Mouse (Mus musculus) CD4-positive helper T cell, adult 2 months (primary cell): ENCODE data around the gene Hs2st1.
A peak's percentile ranks its signal among the peaks of the same experiment; 100 is the strongest.

ENCODE experiments used
- DNase-seq: peaks from one replicate; pipeline ENCODE4 v3.0.0-alpha.2; 2012; ENCODE audit warnings: low read depth, missing footprints, low spot score

Gene Hs2st1

DNA sequence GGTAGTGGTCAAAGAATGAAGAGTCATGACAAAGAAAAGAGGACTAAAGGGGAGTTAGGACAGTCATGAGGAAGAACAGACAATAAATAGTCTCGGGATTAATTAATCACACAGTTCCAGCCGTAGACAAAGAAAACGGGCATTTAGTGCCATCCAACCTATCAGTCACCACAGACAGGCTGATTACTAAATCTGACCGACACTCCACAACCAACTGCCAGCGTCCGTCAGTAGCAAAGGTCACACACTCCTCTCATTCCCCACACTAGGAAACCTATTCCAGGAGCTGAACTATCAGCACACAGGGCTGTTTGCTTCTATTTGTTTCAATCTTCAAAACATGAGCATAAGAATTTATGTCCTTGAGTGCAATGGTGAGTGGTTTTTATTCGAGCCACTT is 16.0 kb downstream of the Hs2st1 start:
- no peak for DNase-seq

DNA sequence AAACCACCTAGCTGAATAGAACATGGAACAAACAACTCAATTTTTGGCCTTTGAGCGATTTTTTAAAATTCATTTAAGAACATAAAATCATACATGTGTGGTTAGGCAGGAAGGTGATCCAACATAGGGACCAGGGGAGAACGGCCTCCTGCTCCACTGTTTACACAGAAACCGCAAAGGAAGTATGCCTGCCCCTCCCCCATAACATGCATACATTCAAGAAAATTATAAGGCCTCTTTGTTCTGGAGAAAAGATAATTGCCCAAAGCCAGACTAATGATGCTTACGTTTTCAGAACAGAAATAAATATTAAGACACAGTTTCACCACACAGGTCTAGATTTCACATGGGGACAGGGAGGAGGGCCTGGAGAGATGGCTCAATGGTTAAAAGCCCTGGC is 18.6 kb downstream of the Hs2st1 start:
- peak; percentile 33 for DNase-seq

DNA sequence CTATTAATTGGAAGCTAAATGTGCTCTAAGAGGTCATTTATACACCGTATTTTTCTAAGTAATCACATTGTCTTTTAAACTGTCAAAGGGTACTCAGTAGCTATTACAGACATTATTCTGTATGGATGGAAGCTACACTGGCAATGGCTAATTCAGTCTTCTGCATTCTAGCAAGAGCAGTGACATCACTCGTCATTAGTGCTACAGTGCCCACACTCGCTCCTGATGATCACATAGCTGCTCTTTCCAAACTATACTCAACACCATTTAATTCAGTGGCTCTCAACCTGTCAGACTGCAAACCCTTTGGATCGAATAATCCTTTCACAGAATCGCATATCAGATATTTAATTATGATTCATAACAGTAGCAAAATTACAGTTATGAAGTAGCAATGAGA is 19.3 kb downstream of the Hs2st1 start:
- DNase-seq: no peak

DNA sequence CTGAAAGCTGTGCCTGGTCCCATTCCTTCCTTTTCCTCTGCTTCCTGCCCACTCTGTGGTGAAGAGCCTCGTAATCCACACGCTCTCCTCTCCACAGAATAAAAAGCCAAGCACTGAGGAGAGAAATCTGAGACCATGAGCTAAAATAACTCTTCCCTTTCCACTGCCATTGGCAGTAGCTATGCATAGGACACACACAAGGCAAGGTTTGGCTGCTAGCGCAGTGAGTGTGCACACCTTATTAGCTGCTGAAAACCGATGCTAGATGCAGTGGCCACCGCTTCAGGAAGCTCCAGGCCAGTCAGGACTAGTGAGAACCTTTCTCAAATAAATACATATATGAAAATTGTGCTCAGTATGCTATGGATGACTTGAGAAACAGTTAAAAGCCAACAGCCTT is 19.9 kb downstream of the Hs2st1 start:
- no peak for DNase-seq

DNA sequence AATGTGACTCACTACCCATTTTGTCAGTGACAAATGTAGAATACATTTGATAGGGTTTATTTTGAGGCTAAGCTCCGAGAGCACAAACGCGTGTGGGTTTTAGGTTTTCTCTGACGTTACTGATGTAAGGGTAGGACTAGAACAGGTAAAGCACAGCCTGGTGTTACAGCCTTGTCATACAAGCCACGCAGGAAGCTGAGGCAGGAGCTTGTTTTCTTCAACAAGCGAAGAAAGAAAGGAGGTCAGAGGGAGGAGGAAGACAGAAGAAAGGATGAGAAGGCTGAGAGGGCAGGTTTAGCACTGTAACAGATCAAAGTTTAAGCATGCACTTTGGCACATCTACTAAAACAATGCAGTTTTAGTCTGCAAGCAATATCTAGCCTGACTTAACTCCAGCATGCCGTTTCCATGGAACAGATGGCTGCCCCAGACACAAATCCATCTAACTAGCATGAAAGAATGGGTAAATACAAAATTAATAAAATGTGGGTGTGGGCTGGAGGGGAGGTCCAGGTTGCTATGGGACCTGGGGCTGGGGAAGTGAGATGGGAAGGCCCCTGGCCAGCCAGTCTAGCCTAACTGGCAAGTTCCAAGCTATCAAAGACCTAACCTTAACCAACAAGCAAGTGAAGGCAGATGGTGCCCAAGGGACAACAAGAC is 21.7 kb downstream of the Hs2st1 start:
- DNase-seq: peak; percentile 21

DNA sequence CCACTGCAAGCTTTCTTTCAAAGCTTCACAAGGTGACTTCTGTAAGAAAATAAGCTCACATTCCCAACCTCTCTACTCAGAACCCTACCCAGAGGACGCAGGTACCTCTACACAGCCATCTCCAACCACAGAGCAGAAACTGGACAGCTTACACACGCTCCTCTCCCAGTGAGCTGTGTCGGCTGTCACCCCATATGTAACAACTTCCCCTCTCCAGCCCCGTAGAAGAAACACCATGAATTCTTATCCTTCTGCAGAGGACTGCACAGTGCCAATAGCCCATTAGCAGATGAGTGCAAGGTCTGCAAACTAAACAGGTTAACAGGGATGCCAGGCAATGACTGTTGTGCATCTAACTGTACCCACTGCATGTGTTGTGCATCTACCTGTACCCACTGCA is 23.5 kb downstream of the Hs2st1 start:
- no peak for DNase-seq

DNA sequence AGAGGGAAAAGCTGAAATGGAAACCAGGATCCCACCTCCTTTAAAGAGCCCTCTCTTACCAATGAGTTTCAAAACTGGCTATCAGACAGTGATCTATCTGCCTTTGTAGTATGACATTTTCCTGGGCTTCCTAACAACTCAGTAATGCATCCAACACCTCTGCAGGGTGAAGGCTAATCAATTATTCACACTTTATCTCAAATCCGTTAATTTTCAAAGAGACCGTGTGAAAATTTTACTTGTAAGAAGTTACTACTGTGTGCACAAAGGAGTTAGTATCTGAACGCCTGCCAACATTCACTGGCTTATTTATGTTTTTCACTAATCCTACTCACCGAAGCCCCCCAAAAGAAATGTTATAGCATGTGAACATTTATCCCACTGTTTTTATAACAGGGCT is 24.1 kb downstream of the Hs2st1 start:
- DNase-seq: no peak

DNA sequence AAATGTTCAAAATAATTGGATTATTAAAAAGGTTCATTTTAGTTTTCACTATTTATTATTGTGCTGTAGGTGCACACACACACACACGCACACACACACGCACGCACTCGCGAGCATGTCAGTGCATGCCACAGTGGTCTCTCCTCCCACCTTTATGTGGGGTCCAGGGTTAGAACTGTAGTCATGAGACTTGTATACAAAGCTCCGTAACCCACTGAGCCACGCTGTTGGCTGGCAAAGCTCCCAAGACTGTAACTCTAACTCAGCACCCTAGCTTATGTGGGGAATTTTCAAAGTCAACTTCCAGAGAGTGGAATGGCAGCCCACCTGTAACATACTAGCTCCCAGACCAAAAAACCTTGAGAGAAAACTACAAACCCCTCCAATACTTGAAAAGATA is 24.8 kb downstream of the Hs2st1 start:
- no peak for DNase-seq

DNA sequence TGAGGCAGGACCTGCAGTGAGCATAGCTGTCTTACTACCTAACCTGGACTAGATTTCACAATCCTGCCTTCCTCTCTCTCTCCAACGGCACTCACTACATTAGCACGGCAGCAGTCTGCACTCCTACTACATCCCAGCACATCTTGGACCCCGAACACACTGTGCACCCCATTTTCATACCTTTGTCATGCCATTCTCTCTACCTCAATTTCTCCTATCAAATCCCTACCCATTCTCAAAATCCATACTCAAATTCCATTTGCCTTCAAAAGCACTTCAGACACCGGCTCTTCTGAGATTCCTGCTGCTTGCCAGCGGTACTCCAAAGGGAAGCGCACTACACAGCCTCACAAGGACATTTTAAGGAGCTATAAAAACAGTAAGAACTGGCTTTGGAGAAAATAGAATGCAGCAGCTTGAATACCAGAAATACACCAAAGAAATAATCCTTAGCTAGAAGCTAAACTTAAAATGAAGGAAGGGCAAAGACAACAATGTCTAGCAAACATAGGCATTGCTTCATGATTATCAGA is 28.0 kb downstream of the Hs2st1 start:
- DNase-seq: no peak

DNA sequence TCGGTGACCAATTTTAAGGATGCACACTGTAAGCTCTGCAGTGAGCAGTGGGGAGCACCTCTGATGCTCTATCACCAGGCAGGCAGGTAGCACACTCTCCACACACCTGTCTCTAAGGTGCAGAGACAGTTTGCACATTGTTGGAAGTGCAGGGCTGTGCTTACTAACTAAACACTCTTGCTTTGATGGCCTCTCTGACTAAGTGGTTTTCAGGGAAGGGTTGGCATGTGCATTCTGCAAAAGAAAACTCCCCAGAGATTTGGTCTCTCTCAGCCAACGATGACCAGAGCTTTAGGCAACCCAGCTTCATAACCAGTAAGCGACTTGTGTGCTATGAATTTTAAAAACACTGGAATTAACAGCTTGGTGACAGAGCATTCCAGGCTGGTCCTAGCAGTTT is 29.2 kb downstream of the Hs2st1 start:
- DNase-seq: no peak

DNA sequence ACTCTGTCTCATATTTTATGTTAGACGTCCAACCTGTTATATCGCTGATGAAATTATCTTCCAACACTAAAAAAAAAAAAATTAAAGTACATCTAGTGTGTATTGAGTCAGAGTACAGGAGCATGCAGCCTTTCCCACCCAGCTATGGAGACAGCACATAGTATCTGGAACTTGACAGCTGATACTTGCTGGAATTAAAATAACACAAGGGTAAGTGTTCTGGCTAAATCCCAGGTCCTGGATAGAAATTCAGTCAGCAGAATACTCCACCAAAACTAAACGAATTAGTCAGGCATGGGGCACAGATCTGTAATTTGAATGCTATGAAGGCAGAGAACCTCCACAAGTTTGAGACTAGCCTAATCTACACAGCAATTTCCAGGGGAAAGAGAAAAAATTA is 30.9 kb downstream of the Hs2st1 start:
- DNase-seq: no peak

DNA sequence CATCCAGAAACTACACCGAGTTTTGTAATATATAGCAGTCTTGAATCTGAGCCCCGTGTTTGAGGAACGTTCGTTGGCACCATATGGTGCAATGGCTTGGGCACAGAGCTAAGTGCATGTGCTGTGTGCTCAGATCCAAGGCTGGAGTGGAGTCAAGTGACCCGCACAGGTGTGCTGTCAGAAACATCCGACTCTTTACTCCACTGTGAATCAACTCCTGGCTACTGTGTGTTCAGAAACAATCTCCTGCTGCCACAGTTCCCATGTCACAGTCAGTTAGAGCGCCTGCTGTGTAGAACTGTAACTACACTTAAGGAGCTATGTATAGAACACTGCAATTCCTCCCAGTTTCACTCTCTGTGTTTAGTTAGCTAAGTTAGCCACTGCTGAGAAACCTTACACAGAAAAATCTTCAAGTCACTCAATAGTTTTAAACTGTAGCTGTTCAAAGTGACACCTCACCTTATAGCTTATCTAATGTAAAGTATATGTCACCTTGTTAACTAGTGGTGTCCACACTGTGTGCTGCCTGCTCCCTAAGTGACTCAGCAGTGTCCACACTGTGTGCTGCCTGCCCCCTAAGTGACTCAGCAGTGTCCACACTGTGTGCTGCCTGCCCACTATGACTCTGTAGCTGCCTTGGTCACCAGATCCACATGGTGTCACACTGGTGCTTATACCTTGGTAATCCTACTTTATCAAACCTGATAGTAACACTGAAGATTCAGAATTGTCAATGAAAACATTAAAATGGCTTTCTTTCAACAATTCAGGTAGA is 32.7 kb downstream of the Hs2st1 start:
- DNase-seq: no peak

DNA sequence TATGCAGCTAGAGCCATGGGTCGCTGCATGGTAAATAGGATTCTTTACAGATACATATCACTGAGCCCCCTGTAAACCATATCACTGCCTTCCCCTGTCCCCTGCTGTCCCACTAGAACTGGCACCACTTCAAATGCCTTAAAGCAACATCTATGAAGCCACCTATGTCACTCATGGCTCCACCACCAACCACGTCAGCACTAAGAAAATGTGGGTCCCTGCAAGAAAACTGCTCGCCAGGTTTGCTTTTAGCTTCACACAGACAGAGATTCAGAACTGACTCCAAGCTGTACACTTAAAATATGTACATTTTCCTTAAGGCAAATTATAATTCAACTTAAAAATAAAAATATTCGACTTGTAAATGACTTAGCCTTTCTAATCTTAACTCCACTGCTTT is 34.9 kb downstream of the Hs2st1 start:
- no peak for DNase-seq

DNA sequence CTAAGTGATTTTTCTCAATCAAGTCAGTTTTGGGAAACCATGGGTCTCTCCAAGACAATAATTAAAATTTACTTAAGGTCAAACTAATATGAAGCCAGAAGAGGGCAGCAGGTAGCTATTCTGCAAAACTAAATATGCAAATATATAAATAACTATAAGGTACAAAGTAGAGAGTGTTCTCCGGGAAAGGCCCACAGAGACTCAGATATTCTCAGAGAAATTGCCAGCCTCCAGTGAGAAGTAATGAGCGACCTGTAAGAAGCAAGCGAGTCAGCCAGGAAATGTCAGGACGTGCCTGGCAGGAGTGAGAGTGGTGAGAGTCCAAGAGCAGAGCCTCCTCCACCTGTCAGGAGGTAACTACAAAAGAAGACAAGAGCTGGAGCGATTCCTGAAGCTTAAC is 39.0 kb downstream of the Hs2st1 start:
- DNase-seq: peak; percentile 18

DNA sequence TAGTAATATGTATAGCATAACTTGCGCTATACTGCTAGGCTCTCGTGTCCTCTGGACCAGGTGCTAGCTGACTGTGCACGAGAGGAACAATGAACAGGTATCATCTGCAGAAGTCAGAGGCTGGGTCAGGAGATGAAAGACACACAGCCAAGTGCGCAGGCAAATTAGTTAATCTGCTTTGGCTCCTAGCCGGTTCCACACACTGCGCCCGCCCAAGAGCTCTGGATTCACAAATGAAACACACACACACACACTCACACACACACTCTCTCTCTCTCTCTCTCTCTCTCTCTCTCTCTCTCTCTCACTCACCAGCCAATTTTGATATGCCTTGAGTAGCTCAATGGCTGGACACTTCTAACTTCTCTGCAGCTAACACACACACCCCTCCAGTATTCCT is 42.1 kb downstream of the Hs2st1 start:
- DNase-seq: no peak

DNA sequence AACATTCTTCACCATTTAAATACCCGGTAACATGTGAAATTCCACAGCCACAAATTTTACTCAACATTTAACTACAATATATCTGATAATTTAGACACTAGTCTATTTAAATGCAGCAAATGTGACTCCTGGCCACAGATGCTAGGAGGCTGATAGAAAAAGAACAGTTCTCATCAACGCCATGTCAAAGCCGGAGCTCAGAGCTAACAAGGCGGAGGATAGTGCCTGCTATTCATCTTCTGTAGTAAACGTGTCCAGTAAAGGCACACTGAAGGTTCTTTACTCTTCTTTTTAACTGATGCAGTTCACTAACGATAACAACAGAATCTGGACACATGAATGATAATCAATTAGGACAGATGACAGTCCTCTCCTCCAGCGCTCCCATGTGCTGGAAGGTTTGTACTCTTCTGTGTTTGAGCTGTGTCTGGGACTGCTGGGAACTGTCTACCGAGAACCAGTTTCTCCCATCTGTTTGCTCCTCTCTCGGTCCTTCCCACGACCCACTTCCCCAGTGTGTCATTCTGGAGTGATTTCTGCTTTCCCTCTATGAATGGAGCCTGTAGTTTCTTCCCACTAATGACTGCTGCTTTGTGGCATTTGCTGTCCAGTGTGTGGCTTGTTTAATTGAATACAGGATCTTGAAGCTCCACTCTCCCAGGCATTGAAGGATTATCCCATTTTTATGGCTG is 50.3 kb downstream of the Hs2st1 start:
- DNase-seq: no peak

DNA sequence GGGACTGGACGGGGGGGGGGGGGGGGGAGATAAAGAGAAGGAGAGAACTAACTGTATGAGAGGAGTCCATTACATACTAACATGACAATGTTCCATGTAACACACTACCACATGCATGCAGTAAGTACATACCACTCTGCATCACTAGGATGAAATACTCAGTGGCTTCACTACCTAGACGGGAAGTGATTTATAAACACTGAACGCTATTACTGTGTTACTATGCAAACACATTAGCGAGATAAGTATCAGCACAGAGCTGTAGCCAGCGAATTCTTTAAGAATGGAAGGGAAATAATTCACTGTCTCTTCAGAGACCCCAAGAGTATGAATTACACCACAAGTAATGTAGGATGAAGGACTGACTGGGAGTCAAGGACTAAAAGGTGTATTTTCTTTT is 51.1 kb downstream of the Hs2st1 start:
- no peak for DNase-seq

DNA sequence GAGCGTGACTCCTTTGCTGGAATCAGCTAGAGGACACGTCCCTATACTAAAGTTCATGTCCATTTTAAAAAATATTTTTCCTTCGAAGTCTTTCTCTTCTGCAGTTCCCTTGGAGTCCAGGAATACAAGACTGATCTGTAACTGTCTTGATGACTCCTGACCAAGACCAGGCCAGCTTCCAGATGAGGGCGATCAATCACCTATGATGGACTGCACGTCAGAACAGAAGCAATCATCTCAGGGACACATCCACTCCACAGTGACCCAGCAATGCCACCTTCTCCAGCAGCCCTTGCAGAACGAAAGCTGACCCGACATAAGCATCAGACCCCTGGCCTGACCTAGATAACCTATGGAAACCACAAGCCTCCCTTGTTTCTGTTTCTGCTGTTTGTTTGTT is 54.7 kb downstream of the Hs2st1 start:
- no peak for DNase-seq

DNA sequence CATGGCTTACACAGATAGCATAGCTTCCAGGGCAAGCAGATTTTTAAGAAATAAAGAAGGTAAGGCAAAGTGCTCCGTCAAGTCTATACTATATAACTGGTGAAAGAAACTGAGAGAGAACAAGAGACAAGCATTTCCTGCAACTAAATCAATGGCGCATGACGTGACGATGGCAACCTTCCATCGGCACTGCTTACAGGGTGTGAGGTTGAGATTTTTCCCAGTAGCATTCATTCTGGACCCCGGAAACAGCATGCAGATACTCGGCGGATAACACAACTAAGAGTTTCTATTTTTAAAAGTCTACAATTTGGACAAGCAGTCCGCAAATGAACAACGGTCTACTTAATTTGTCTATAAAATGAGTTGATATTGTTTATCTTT is 55.9 kb downstream of the Hs2st1 start:
- no peak for DNase-seq

DNA sequence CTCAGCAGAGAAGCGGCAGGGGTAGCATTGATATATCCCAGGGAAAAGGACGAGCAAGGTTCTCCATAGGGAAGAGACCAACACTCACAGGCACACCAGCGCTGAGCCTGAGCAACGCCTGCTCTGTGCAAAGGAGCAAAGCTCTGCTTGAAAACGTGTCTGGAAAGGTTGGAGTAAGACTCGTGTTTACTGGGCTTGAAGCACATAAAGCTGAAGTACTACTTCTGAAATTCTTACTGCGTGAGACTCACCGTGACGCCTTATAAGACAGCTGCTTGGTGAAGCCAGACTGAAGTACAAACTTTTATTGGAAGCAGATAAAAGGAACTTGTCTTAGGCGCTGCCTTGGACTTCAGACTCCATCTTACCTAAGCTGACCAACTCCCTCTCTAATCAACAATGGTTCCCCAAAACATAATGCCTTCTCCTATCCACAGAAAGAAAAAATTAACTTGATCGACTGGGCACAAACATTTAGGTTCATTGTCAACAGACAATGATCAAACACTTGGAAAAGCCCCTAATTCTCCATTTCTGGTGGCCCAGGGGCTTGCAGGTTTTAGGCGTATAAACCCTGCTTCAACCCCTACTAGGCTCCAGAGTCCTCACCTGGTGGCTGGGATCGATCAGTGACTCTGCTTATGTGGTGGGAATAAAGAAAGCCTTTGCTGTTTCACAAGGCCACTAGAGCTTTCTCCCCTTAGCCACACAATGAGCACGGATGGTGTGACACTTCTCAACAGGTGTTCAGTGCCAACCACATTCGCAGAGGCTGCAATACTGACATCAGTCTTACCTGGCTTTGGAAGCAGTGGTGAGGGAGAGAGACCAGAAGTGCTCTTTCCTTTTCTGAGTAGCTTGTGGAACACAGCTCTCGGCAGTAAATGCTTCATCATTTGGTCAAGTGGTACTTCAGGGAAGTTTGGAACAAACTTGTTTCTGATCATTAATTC is 56.5 kb downstream of the Hs2st1 start:
- DNase-seq: no peak

DNA sequence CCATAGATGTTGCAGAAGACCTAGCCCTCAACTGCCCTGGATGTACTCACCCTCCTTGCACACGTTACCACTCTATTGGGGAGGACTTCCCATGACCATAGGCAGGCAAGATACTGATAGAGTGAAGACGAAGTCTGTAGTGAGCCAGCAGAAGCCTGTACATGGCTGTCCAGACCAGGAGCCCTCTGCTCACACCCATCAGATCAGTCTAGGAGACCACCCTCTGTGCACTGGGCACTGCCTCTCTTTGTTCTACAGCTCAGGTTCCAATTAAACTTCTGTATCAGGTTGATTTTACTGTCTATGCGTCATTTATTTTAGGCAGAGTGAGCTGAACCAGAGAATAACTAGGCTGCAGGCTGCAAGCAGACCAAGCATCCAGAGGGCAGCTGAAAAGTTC is 59.3 kb downstream of the Hs2st1 start:
- no peak for DNase-seq

DNA sequence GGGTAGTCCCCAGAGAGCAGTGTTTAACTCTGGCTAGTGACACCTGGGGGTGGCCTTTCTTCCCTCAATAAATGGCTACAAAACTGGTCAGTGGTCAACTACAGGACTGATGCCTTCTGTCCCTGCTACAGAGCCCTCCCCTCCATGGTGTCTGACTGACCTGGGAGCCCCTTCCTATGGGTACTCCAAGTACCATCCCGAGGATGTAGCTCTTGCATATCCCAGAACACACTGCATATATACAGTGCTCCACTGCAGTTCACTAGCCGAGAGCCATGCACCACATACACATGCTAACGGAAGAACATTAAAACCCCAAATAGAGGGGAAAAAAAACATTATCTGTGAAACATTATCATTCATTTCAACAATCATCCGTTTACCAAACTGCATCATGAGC is 61.6 kb downstream of the Hs2st1 start:
- no peak for DNase-seq
